Mouse (Mus musculus): ENCODE measurements around the gene Antxr1. TPM values are rescaled to one million over a fixed set of nuclear protein-coding genes. Genes with fewer than 3 reads are reported as not detected.

Gene Antxr1
- polyA plus RNA-seq, 1 experiment from 2014 or later, result 13.2 TPM

- no peak for DNase-seq (ENCODE audit: low spot score)
- Histone ChIP-seq H3K9ac (ENCODE audit: low read length) (no peak overlapping the region), H3K36me3 (ENCODE audit: control insufficient read depth, insufficient read depth, low read length) (peaks cover 13% of the 10 kb centered on the region), H3K9me3 (ENCODE audit: control insufficient read depth, low read length) (no peaks in the 10 kb centered on the region), H3K27me3 (ENCODE audit: control insufficient read depth, insufficient read depth, low read length) (no peaks in the 10 kb centered on the region), H3K4me3 (ENCODE audit: low read depth, low read length) (no peak overlapping the region), H3K4me2 (ENCODE audit: low read depth, severe bottlenecking) (no peak overlapping the region), H3K27ac (replicated peaks; ENCODE audit: low read depth, low read length) (no peak overlapping the region), H3K4me1 (ENCODE audit: control insufficient read depth, insufficient read depth, low read length) (peaks cover 8% of the 10 kb centered on the region)
- no peak for ATAC-seq (ENCODE audit: insufficient number of reproducible peaks, low FRiP score, low TSS enrichment, low read depth)
- 74% methylated on average over 8 of the region's 8 CpGs for WGBS
These were observed 53.3 kb downstream of the Antxr1 start for GRCm38 (mm10) chr6:87282346-87282781.

GRCm38 (mm10) chr6:87281771-87282170 lies 53.9 kb downstream of the Antxr1 start:
- H3K36me3 ChIP-seq (ENCODE audit: control insufficient read depth, insufficient read depth, low read length), result peaks cover 11% of the 10 kb centered on the region
- no peak for DNase-seq (ENCODE audit: low spot score)
- H3K4me2 ChIP-seq (ENCODE audit: low read depth, severe bottlenecking), result no peak overlapping the region
- no peaks in the 10 kb centered on the region for H3K27me3 ChIP-seq (ENCODE audit: control insufficient read depth, insufficient read depth, low read length)
- no peak overlapping the region for H3K9ac ChIP-seq (ENCODE audit: low read length)
- no peak overlapping the region for H3K4me3 ChIP-seq (ENCODE audit: low read depth, low read length)
- H3K4me1 ChIP-seq (ENCODE audit: control insufficient read depth, insufficient read depth, low read length), result peaks cover 13% of the 10 kb centered on the region
- no peak for ATAC-seq (ENCODE audit: insufficient number of reproducible peaks, low FRiP score, low TSS enrichment, low read depth)
- H3K9me3 ChIP-seq (ENCODE audit: control insufficient read depth, low read length), result no peaks in the 10 kb centered on the region
- 86% methylated on average over 4 of the region's 4 CpGs for WGBS
- H3K27ac ChIP-seq (replicated peaks; ENCODE audit: low read depth, low read length), result no peak overlapping the region

- Histone ChIP-seq H3K4me3 (ENCODE audit: low read depth, low read length) (no peak overlapping the region), H3K27me3 (ENCODE audit: control insufficient read depth, insufficient read depth, low read length) (no peaks in the 10 kb centered on the region), H3K4me2 (ENCODE audit: low read depth, severe bottlenecking) (no peak overlapping the region), H3K27ac (replicated peaks; ENCODE audit: low read depth, low read length) (0 out of 2 replicates have a peak overlapping the region, but pooled peaks have one; percentile 26), H3K4me1 (ENCODE audit: control insufficient read depth, insufficient read depth, low read length) (peaks cover 13% of the 10 kb centered on the region), H3K9ac (ENCODE audit: low read length) (no peak overlapping the region; the same call in 1 of the 2 replicates), H3K36me3 (ENCODE audit: control insufficient read depth, insufficient read depth, low read length) (0 out of 2 replicates have a peak, but pooled peaks cover 5% of the 10 kb centered on the region), H3K9me3 (ENCODE audit: control insufficient read depth, low read length) (no peaks in the 10 kb centered on the region)
- WGBS, result 81% methylated on average over 5 of the region's 5 CpGs
- no peak for DNase-seq (ENCODE audit: low spot score)
- no peak for ATAC-seq (ENCODE audit: insufficient number of reproducible peaks, low FRiP score, low TSS enrichment, low read depth)
These were observed 57.5 kb downstream of the Antxr1 start for GRCm38 (mm10) chr6:87278151-87278550.

GRCm38 (mm10) chr6:87277527-87277926 lies 58.1 kb downstream of the Antxr1 start:
- no peak overlapping the region for H3K4me3 ChIP-seq (ENCODE audit: low read depth, low read length)
- 0 out of 2 replicates have a peak overlapping the region, but pooled peaks have one; percentile 51 for H3K27ac ChIP-seq (replicated peaks; ENCODE audit: low read depth, low read length)
- H3K36me3 ChIP-seq (ENCODE audit: control insufficient read depth, insufficient read depth, low read length), result 0 out of 2 replicates have a peak, but pooled peaks cover 5% of the 10 kb centered on the region
- WGBS, result 30% methylated on average over 3 of the region's 3 CpGs
- ATAC-seq (ENCODE audit: insufficient number of reproducible peaks, low FRiP score, low TSS enrichment, low read depth) (no peak), DNase-seq (ENCODE audit: low spot score) (peak; percentile 50)
- H3K9ac ChIP-seq (ENCODE audit: low read length), result no peak overlapping the region
- no peaks in the 10 kb centered on the region for H3K9me3 ChIP-seq (ENCODE audit: control insufficient read depth, low read length)
- H3K4me2 ChIP-seq (ENCODE audit: low read depth, severe bottlenecking), result no peak overlapping the region
- H3K27me3 ChIP-seq (ENCODE audit: control insufficient read depth, insufficient read depth, low read length), result no peaks in the 10 kb centered on the region
- peaks cover 16% of the 10 kb centered on the region for H3K4me1 ChIP-seq (ENCODE audit: control insufficient read depth, insufficient read depth, low read length)

- DNase-seq (ENCODE audit: low spot score), result no peak
- ATAC-seq (ENCODE audit: insufficient number of reproducible peaks, low FRiP score, low TSS enrichment, low read depth), result no peak
- H3K4me3 ChIP-seq (ENCODE audit: low read depth, low read length), result no peak overlapping the region
- no peak overlapping the region for H3K27ac ChIP-seq (replicated peaks; ENCODE audit: low read depth, low read length)
- H3K27me3 ChIP-seq (ENCODE audit: control insufficient read depth, insufficient read depth, low read length), result no peaks in the 10 kb centered on the region
- 94% methylated on average over 7 of the region's 7 CpGs for WGBS
- H3K9ac ChIP-seq (ENCODE audit: low read length), result no peak overlapping the region
- 0 out of 2 replicates have a peak, but pooled peaks cover 2% of the 10 kb centered on the region for H3K36me3 ChIP-seq (ENCODE audit: control insufficient read depth, insufficient read depth, low read length)
- no peak overlapping the region for H3K4me2 ChIP-seq (ENCODE audit: low read depth, severe bottlenecking)
- peaks cover 19% of the 10 kb centered on the region for H3K4me1 ChIP-seq (ENCODE audit: control insufficient read depth, insufficient read depth, low read length)
- H3K9me3 ChIP-seq (ENCODE audit: control insufficient read depth, low read length), result no peaks in the 10 kb centered on the region
These were observed 58.7 kb downstream of the Antxr1 start for GRCm38 (mm10) chr6:87276941-87277340.

GRCm38 (mm10) chr6:87274779-87275178 lies 60.8 kb downstream of the Antxr1 start:
- Histone ChIP-seq H3K27me3 (ENCODE audit: control insufficient read depth, insufficient read depth, low read length) (no peaks in the 10 kb centered on the region), H3K4me1 (ENCODE audit: control insufficient read depth, insufficient read depth, low read length) (peaks cover 32% of the 10 kb centered on the region), H3K9ac (ENCODE audit: low read length) (no peak overlapping the region), H3K36me3 (ENCODE audit: control insufficient read depth, insufficient read depth, low read length) (0 out of 2 replicates have a peak, but pooled peaks cover 2% of the 10 kb centered on the region), H3K4me3 (ENCODE audit: low read depth, low read length) (no peak overlapping the region), H3K9me3 (ENCODE audit: control insufficient read depth, low read length) (no peaks in the 10 kb centered on the region), H3K4me2 (ENCODE audit: low read depth, severe bottlenecking) (no peak overlapping the region), H3K27ac (replicated peaks; ENCODE audit: low read depth, low read length) (no peak overlapping the region)
- ATAC-seq (ENCODE audit: insufficient number of reproducible peaks, low FRiP score, low TSS enrichment, low read depth) (no peak), DNase-seq (ENCODE audit: low spot score) (no peak)
- WGBS, result 97% methylated on average over 5 of the region's 5 CpGs

- H3K9ac ChIP-seq (ENCODE audit: low read length), result no peak overlapping the region
- ATAC-seq (ENCODE audit: insufficient number of reproducible peaks, low FRiP score, low TSS enrichment, low read depth) (no peak), DNase-seq (ENCODE audit: low spot score) (no peak)
- H3K27ac ChIP-seq (replicated peaks; ENCODE audit: low read depth, low read length), result no peak overlapping the region
- H3K4me3 ChIP-seq (ENCODE audit: low read depth, low read length), result no peak overlapping the region
- H3K36me3 ChIP-seq (ENCODE audit: control insufficient read depth, insufficient read depth, low read length), result peaks cover 2% of the 10 kb centered on the region; the same call in 1 of the 2 replicates
- H3K4me1 ChIP-seq (ENCODE audit: control insufficient read depth, insufficient read depth, low read length), result peaks cover 32% of the 10 kb centered on the region
- 75% methylated on average over 3 of the region's 3 CpGs for WGBS
- H3K9me3 ChIP-seq (ENCODE audit: control insufficient read depth, low read length), result no peaks in the 10 kb centered on the region
- H3K4me2 ChIP-seq (ENCODE audit: low read depth, severe bottlenecking), result no peak overlapping the region
- no peaks in the 10 kb centered on the region for H3K27me3 ChIP-seq (ENCODE audit: control insufficient read depth, insufficient read depth, low read length)
These were observed 61.8 kb downstream of the Antxr1 start for GRCm38 (mm10) chr6:87273791-87274190.

- H3K4me2 ChIP-seq (ENCODE audit: low read depth, severe bottlenecking), result no peak overlapping the region
- H3K36me3 ChIP-seq (ENCODE audit: control insufficient read depth, insufficient read depth, low read length), result peaks cover 3% of the 10 kb centered on the region; the same call in 1 of the 2 replicates
- no peak for DNase-seq (ENCODE audit: low spot score)
- no peak overlapping the region for H3K9ac ChIP-seq (ENCODE audit: low read length)
- WGBS, result 91% methylated on average over 4 of the region's 4 CpGs
- H3K4me1 ChIP-seq (ENCODE audit: control insufficient read depth, insufficient read depth, low read length), result peaks cover 31% of the 10 kb centered on the region
- no peak overlapping the region for H3K27ac ChIP-seq (replicated peaks; ENCODE audit: low read depth, low read length)
- H3K4me3 ChIP-seq (ENCODE audit: low read depth, low read length), result no peak overlapping the region
- no peaks in the 10 kb centered on the region for H3K27me3 ChIP-seq (ENCODE audit: control insufficient read depth, insufficient read depth, low read length)
- no peaks in the 10 kb centered on the region for H3K9me3 ChIP-seq (ENCODE audit: control insufficient read depth, low read length)
- no peak for ATAC-seq (ENCODE audit: insufficient number of reproducible peaks, low FRiP score, low TSS enrichment, low read depth)
These were observed 62.5 kb downstream of the Antxr1 start for GRCm38 (mm10) chr6:87273141-87273540.

GRCm38 (mm10) chr6:87272202-87272601 lies 63.4 kb downstream of the Antxr1 start:
- 31% methylated on average over 2 of the region's 2 CpGs for whole genome bisulfite sequencing
- Histone ChIP-seq H3K4me1 (ENCODE audit: control insufficient read depth, insufficient read depth, low read length) (peaks cover 23% of the 10 kb centered on the region), H3K9ac (ENCODE audit: low read length) (no peak overlapping the region), H3K36me3 (ENCODE audit: control insufficient read depth, insufficient read depth, low read length) (peaks cover 5% of the 10 kb centered on the region; the same call in 1 of the 2 replicates), H3K27ac (replicated peaks; ENCODE audit: low read depth, low read length) (no peak overlapping the region), H3K27me3 (ENCODE audit: control insufficient read depth, insufficient read depth, low read length) (no peaks in the 10 kb centered on the region), H3K4me2 (ENCODE audit: low read depth, severe bottlenecking) (no peak overlapping the region), H3K4me3 (ENCODE audit: low read depth, low read length) (no peak overlapping the region), H3K9me3 (ENCODE audit: control insufficient read depth, low read length) (no peaks in the 10 kb centered on the region)
- DNase-seq (ENCODE audit: low spot score) (peak; percentile 46), ATAC-seq (ENCODE audit: insufficient number of reproducible peaks, low FRiP score, low TSS enrichment, low read depth) (no peak; the same call in 1 of the 2 replicates)
